Mouse (Mus musculus) intestine, embryonic 15.5 days (tissue): ENCODE data around the gene Olfr750. TPM values are rescaled to one million over a fixed set of nuclear protein-coding genes. Genes with fewer than 3 reads are reported as not detected.

Experiments
- ATAC-seq: fragments of 200-750 bp; cut with Nextera tagmentation; 2 replicates; pipeline ENCODE4 v1.8.0; 2017; ENCODE audit warnings: moderate TSS enrichment, moderate library complexity
- H3K27ac ChIP-seq: fragments of 300-500 bp; sonication (generic); 2 replicates; pipeline ENCODE4 v1.5.1; 2015; ENCODE audit warnings: mild to moderate bottlenecking, inconsistent platforms
- H3K27me3 ChIP-seq: fragments of 300-500 bp; sonication (generic); replicated peaks from 2 replicates; pipeline ENCODE4 v1.6.1; 2015; ENCODE audit warnings: inconsistent platforms
- H3K36me3 ChIP-seq: fragments of 300-500 bp; sonication (generic); 2 replicates; pipeline ENCODE4 v1.6.1; 2015; ENCODE audit warnings: inconsistent platforms
- H3K4me1 ChIP-seq: fragments of 300-500 bp; sonication (generic); replicated peaks from 2 replicates; pipeline ENCODE4 v1.6.1; 2015; ENCODE audit warnings: inconsistent platforms
- H3K4me2 ChIP-seq: fragments of 300-500 bp; sonication (generic); replicated peaks from 2 replicates; pipeline ENCODE4 v1.6.1; 2015; ENCODE audit warnings: mild to moderate bottlenecking, inconsistent platforms
- H3K4me3 ChIP-seq: fragments of 300-500 bp; sonication (generic); replicated peaks from 2 replicates; pipeline ENCODE4 v1.5.1; 2015; ENCODE audit warnings: inconsistent platforms
- H3K9ac ChIP-seq: fragments of 300-500 bp; sonication (generic); 2 replicates; pipeline ENCODE4 v1.6.1; 2015; ENCODE audit warnings: inconsistent platforms
- H3K9me3 ChIP-seq: fragments of 300-500 bp; sonication (generic); 2 replicates; pipeline ENCODE4 v1.6.1; 2016; ENCODE audit warnings: inconsistent platforms
- WGBS: fragments of 180-500 bp; shearing (Covaris S2); methylation state at CpG from one replicate; pipeline ENCODE4 v1.1.7; 2015; 5-methylcytosine and 5-hydroxymethylcytosine counted together
- polyA plus RNA-seq: library from polyadenylated mRNA; unstranded; fragments of >200 nt; fragmentation: Nextera tagmentation; extraction: Ambion mirVana; gene quantifications from 2 replicates; pipeline ENCODE4 v1.2.1, GENCODE M21; 2015

The Olfr750 gene
- polyA plus RNA-seq, 1 experiment from 2014 or later = not detected

DNA sequence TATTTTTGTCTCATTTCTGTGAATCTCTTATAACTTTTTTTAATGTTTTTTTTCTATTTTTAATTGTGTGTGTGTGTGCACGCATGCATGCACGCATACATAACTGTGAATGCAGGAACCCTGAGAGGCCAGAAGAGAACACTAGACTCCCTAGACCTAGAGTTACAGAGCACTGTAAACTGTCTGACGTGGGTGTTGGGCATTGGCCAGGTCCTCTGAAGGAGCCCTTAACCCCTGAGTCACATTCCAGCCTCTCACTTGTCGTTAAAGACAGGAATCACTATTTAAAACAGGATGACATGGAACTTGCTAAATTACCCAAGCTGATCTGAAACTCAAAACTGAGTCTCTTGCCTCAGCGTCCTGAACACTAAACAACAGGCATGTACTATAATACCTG is 22.3 kb downstream of the Olfr750 start:
- no peak overlapping the region for H3K4me2 ChIP-seq
- no peak overlapping the region for H3K27ac ChIP-seq
- 56% methylated on average over 5 of the region's 5 CpGs for WGBS
- no peaks in the 10 kb centered on the region for H3K36me3 ChIP-seq
- H3K4me3 ChIP-seq = no peak overlapping the region
- H3K4me1 ChIP-seq = no peaks in the 10 kb centered on the region
- H3K9me3 ChIP-seq = no peaks in the 10 kb centered on the region
- ATAC-seq = no peak
- H3K9ac ChIP-seq = no peak overlapping the region
- H3K27me3 ChIP-seq = no peaks in the 10 kb centered on the region

GRCm38 (mm10) chr14:51050063-51050462 is 24.2 kb downstream of the Olfr750 start, which contains the start of gene Rnase11:
Rnase11 (minus strand) TSS chr14:51050163.
- Histone ChIP-seq H3K9me3 (no peaks in the 10 kb centered on the region), H3K27ac (no peak within 1 kb of the TSS), H3K4me3 (no peak within 1 kb of the TSS), H3K27me3 (no peaks in the 10 kb centered on the region), H3K9ac (no peak within 1 kb of the TSS), H3K36me3 (no peaks in the 10 kb centered on the region), H3K4me2 (no peak within 1 kb of the TSS), H3K4me1 (no peaks in the 10 kb centered on the region)
- 83% methylated on average over 2 of the region's 2 CpGs for WGBS
- no peak for ATAC-seq

DNA sequence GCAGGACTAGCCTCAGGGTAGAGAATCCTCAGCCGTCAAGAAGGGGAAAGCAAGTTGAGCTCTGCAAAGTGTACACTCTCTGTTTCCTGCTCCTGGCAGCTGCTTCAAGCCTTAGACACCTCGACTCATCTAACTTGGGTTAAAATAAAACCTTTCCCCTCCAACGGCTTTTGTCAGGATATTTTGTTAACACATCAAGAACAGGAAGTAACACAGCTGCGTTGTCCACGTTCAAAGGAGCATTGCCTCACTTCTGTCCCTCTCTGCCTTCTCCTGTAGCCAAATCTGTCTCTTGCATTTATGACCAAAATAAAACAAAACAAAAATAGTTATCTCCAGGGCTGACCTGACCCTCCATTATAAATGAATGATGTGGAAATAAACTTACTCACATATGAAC is 26.4 kb downstream of the Olfr750 start:
- no peak for ATAC-seq
- Histone ChIP-seq H3K9me3 (no peaks in the 10 kb centered on the region), H3K4me2 (no peak overlapping the region), H3K27ac (no peak overlapping the region), H3K4me1 (no peaks in the 10 kb centered on the region), H3K36me3 (no peaks in the 10 kb centered on the region), H3K9ac (no peak overlapping the region), H3K4me3 (no peak overlapping the region), H3K27me3 (no peaks in the 10 kb centered on the region)
- WGBS = 25% methylated on average over 5 of the region's 5 CpGs

GRCm38 (mm10) chr14:51041769-51042168 is 32.5 kb downstream of the Olfr750 start, which contains the start of gene Rnase9:
Rnase9 (minus strand) TSS chr14:51041869.
- no peak within 1 kb of the TSS for H3K9ac ChIP-seq
- no peak for ATAC-seq

DNA sequence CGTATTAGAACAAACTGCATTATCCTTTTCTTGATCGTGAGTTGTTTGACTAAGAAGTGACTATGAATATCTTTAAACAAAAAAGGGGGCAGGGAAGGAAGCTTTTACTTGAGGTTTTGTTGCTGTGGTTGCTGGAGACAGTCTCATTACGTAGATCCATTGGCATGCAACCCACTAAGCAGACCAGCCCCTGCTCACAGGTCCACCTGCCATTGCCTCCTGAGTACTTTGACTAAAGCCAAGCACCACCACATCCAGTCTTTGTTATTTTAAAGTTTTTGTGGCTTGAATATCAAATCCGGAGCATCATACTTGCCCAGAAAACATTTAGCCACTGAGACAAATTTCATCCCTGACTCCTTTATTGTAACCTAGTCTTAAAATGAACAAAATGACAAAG is 38.0 kb downstream of the Olfr750 start:
- Histone ChIP-seq H3K4me2 (no peak overlapping the region), H3K9ac (no peak overlapping the region), H3K4me3 (no peak overlapping the region), H3K27ac (no peak overlapping the region), H3K27me3 (no peaks in the 10 kb centered on the region), H3K36me3 (no peaks in the 10 kb centered on the region), H3K9me3 (no peaks in the 10 kb centered on the region), H3K4me1 (no peaks in the 10 kb centered on the region)
- 80% methylated on average over 4 of the region's 4 CpGs for WGBS
- ATAC-seq = no peak

More at GRCm38 (mm10) chr14:51041769-51042168, 32.5 kb downstream of the Olfr750 start, which contains the start of gene Rnase9:
- H3K4me2 ChIP-seq = no peak within 1 kb of the TSS
- no peaks in the 10 kb centered on the region for H3K9me3 ChIP-seq
- H3K27ac ChIP-seq = no peak within 1 kb of the TSS
- no peaks in the 10 kb centered on the region for H3K27me3 ChIP-seq
- no peaks in the 10 kb centered on the region for H3K36me3 ChIP-seq
- no peaks in the 10 kb centered on the region for H3K4me1 ChIP-seq
- 82% methylated on average over 6 of the region's 6 CpGs for WGBS
- no peak within 1 kb of the TSS for H3K4me3 ChIP-seq

- Histone ChIP-seq H3K36me3 (no peaks in the 10 kb centered on the region), H3K27me3 (no peaks in the 10 kb centered on the region), H3K9me3 (no peaks in the 10 kb centered on the region), H3K4me1 (no peaks in the 10 kb centered on the region), H3K4me2 (no peak overlapping the region), H3K27ac (no peak overlapping the region), H3K4me3 (no peak overlapping the region), H3K9ac (no peak overlapping the region)
- 47% methylated on average over 1 of the region's 1 CpGs for WGBS
- ATAC-seq = no peak
These were observed 39.0 kb downstream of the Olfr750 start for GRCm38 (mm10) chr14:51035206-51035605.

- H3K4me2 ChIP-seq = no peak overlapping the region
- H3K27ac ChIP-seq = no peak overlapping the region
- no peaks in the 10 kb centered on the region for H3K9me3 ChIP-seq
- no peaks in the 10 kb centered on the region for H3K4me1 ChIP-seq
- no peak overlapping the region for H3K4me3 ChIP-seq
- 60% methylated on average over 3 of the region's 3 CpGs for WGBS
- H3K9ac ChIP-seq = no peak overlapping the region
- no peaks in the 10 kb centered on the region for H3K36me3 ChIP-seq
- no peak for ATAC-seq
- H3K27me3 ChIP-seq = no peaks in the 10 kb centered on the region
These were observed 46.7 kb downstream of the Olfr750 start for GRCm38 (mm10) chr14:51027387-51028155.

DNA sequence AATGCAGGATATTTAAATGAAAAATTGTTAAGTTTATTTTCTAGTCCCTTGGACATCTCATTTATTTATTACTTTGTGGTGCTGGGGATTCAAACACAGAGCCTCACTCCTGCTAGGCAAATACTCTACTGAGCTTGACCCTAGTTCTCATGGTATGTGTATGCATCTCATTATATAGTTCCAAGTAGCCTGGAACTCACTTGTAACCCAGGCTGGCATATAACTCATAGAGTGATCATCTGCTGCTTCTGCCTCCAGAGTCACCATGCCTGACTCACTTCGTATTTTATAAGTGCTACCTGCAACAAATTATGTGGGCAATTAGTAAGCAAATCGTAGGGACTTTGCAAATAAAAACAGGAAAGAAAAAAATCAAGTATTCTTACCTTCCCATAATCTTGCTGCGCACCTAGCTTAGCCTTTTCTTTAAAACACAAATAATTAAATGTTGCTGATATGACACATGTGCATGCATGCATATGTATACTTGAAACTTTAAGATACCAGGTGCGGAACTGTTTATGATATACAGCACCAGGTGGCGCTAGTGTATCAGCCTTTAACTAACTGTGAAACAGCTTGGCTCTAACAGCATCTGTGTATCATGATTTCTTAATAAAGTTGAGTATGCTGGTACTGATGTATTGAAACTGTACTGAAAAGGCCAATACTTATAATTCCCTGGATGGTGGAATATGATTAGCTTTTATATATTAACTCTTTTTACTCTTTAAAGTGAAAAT is 47.7 kb downstream of the Olfr750 start:
- no peak overlapping the region for H3K9ac ChIP-seq
- ATAC-seq = peak; percentile 81
- H3K4me1 ChIP-seq = no peaks in the 10 kb centered on the region
- no peak overlapping the region for H3K27ac ChIP-seq
- H3K27me3 ChIP-seq = no peaks in the 10 kb centered on the region
- no peaks in the 10 kb centered on the region for H3K36me3 ChIP-seq
- H3K4me2 ChIP-seq = no peak overlapping the region
- 32% methylated on average over 5 of the region's 5 CpGs for WGBS
- H3K4me3 ChIP-seq = no peak overlapping the region
- no peaks in the 10 kb centered on the region for H3K9me3 ChIP-seq

GRCm38 (mm10) chr14:51024820-51025219 is 49.4 kb downstream of the Olfr750 start:
- no peaks in the 10 kb centered on the region for H3K27me3 ChIP-seq
- no peaks in the 10 kb centered on the region for H3K9me3 ChIP-seq
- H3K9ac ChIP-seq = no peak overlapping the region
- H3K36me3 ChIP-seq = no peaks in the 10 kb centered on the region
- H3K4me3 ChIP-seq = no peak overlapping the region
- H3K4me1 ChIP-seq = no peaks in the 10 kb centered on the region
- 77% methylated on average over 1 of the region's 1 CpGs for WGBS
- H3K4me2 ChIP-seq = no peak overlapping the region
- H3K27ac ChIP-seq = no peak overlapping the region
- no peak for ATAC-seq

GRCm38 (mm10) chr14:51023457-51023856 is 50.8 kb downstream of the Olfr750 start:
- Histone ChIP-seq H3K9ac (no peak overlapping the region), H3K9me3 (no peaks in the 10 kb centered on the region), H3K4me1 (no peaks in the 10 kb centered on the region), H3K4me2 (no peak overlapping the region), H3K27ac (no peak overlapping the region), H3K36me3 (no peaks in the 10 kb centered on the region), H3K4me3 (no peak overlapping the region), H3K27me3 (no peaks in the 10 kb centered on the region)
- 69% methylated on average over 4 of the region's 4 CpGs for WGBS
- ATAC-seq = no peak

DNA sequence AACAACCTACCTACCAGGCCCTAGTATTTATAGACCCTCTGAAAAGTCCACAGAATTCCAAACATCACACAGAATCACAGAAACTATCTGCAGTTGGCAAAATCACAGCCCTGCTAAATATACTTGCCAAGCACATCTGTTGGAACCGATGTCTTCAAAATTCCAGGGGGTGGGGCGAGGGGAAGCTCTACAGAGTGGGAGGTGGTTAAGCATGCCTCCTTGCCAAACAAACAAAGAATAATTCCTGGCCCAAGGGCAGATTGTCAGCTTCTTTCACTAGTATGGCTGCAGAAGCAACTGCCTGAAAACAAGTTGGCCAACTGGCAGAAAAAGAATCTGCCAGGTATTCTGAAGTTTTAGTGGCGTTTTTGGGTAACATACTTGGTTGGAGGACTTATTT is 57.0 kb downstream of the Olfr750 start:
- H3K4me3 ChIP-seq = no peak overlapping the region
- no peak overlapping the region for H3K27ac ChIP-seq
- H3K4me1 ChIP-seq = no peaks in the 10 kb centered on the region
- ATAC-seq = no peak
- H3K27me3 ChIP-seq = no peaks in the 10 kb centered on the region
- 61% methylated on average over 3 of the region's 3 CpGs for WGBS
- no peak overlapping the region for H3K4me2 ChIP-seq
- no peaks in the 10 kb centered on the region for H3K36me3 ChIP-seq
- H3K9me3 ChIP-seq = no peaks in the 10 kb centered on the region
- no peak overlapping the region for H3K9ac ChIP-seq
